ENCODE assay signal across 8 mouse cellular contexts in the genomic region with DNA sequence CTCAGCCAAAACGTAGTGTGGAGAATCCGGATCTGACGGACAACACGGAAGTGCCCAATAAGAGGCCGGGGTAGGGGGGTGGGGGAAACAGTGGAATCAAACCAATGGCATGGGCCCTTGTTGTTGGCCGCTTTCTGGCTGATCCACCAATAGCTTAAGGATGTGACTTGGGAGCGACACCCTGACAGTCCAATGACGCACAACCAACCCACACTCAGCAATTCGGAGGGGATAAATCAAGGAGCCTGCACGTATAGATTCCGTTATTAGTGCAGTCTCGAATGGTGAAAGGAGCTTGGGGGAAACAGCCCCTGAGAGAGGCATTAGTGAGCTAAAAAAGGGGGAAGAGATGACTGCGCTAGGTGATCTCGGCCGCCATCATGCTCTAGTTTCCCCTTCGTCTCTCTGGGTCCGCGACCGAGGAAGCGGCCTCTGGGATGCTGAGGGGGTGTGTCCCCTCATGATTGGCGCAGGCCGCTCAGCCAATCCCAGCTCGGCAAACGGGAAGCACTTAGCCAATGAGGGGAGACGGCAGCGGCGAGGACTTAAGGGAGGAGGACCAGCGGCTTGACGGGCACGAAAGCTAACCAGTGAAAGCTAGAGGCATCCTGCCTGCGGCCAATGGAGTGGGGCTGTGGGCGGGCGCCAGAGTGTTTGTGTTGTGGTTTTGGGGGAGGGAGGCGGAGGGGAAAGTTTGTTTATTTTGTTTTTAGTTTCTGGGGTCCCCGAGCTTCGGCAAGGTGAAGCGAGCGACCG. TPM values are rescaled to one million over a fixed set of nuclear protein-coding genes. Genes with fewer than 3 reads are reported as not detected.
DNase-seq lines count a peak whose midpoint lies in the region; ATAC-seq and TF ChIP-seq lines count a peak whose summit lies in the region.

A gene (plus strand): TSS at position 706 of the 756 bp plus-strand sequence.

- WGBS in hindbrain, embryonic 10.5 days = under 1% methylated on average over 39 of the region's 39 CpGs
- under 1% methylated on average over 36 of the region's 39 CpGs for WGBS in lung, postnatal 0 days

- peak within 1 kb of the TSS; percentile 92 for H3K4me2 ChIP-seq in lung, postnatal 0 days (replicated peaks; ENCODE audit: low read depth, low read length)

- peak; percentile 85 for TF ChIP-seq EP300 in lung, postnatal 0 days (IDR thresholded peaks at IDR 0.05)

- DNase-seq in MN1 (ENCODE audit: low spot score) = peak; percentile 100
- peak; percentile 99 for DNase-seq in cerebellum, adult 9-10 months
- DNase-seq in hindbrain, embryonic 10.5 days (ENCODE audit: low spot score) = peak; percentile 98
- DNase-seq in layer of hippocampus, adult 9-11 months = peak; percentile 99
- peak; percentile 99 for DNase-seq in lung, postnatal 0 days (ENCODE audit: low spot score)
- DNase-seq in ovary, postnatal 14 days (ENCODE audit: low spot score) = peak; percentile 96
- peak; percentile 98 for DNase-seq in thymus, postnatal 14 days

- H3K9me3 ChIP-seq in hindbrain, embryonic 10.5 days = no peaks in the 10 kb centered on the region
- no peaks in the 10 kb centered on the region for H3K9me3 ChIP-seq in lung, postnatal 0 days (ENCODE audit: low read length)

- peak within 1 kb of the TSS; percentile 90 for H3K9ac ChIP-seq in lung, postnatal 0 days (replicated peaks; ENCODE audit: low read depth)

- no peak; the same call in 1 of the 2 replicates for TF ChIP-seq CTCF in lung, postnatal 0 days (IDR thresholded peaks at IDR 0.05)

- peak within 1 kb of the TSS; percentile 80 for H3K4me3 ChIP-seq in hindbrain, embryonic 10.5 days
- peak within 1 kb of the TSS; percentile 98 for H3K4me3 ChIP-seq in lung, postnatal 0 days (ENCODE audit: low read depth, low read length)

- H3K27me3 ChIP-seq in hindbrain, embryonic 10.5 days (ENCODE audit: insufficient read depth, poor library complexity, severe bottlenecking) = no peaks in the 10 kb centered on the region
- H3K27me3 ChIP-seq in lung, postnatal 0 days (replicated peaks; ENCODE audit: insufficient read depth, low read length) = no peaks in the 10 kb centered on the region

- H3K36me3 ChIP-seq in hindbrain, embryonic 10.5 days = no peaks in the 10 kb centered on the region
- H3K36me3 ChIP-seq in lung, postnatal 0 days (ENCODE audit: insufficient read depth, low read length) = no peaks in the 10 kb centered on the region

- ATAC-seq in frontal cortex, adult (ENCODE audit: low TSS enrichment) = peak; percentile 90
- peak; percentile 95 for ATAC-seq in lung, postnatal 0 days

- H3K27ac ChIP-seq in hindbrain, embryonic 10.5 days = peak within 1 kb of the TSS; percentile 93
- H3K27ac ChIP-seq in lung, postnatal 0 days (ENCODE audit: low read length) = peak within 1 kb of the TSS; percentile 95

- H3K4me1 ChIP-seq in hindbrain, embryonic 10.5 days (replicated peaks) = peaks cover 27% of the 10 kb centered on the region
- H3K4me1 ChIP-seq in lung, postnatal 0 days (ENCODE audit: insufficient read depth, low read depth, low read length) = peaks cover 5% of the 10 kb centered on the region; the same call in 1 of the 2 replicates

RNA-seq across cellular contexts. Expression of the gene that starts here (rescaled TPM):
- 42.7 and 43.3 TPM in 2 replicates for polyA plus RNA-seq in hindbrain, embryonic 10.5 days (2016; fragmentation: Nextera tagmentation; extraction: Ambion mirVana)
- 10.1 and 11.7 TPM in 2 replicates for polyA plus RNA-seq in lung, postnatal 0 days (2015; fragmentation: Nextera tagmentation; extraction: Ambion mirVana)

Comparison
In these comparisons a context has a peak if more than half of its experiments do, and no peak if none do; other contexts are left out.
1. Peak in every context shown above with its lines: DNase-seq, ATAC-seq, H3K4me3 ChIP-seq and H3K27ac ChIP-seq.